Mouse (Mus musculus) bone marrow, adult 2 months (tissue): ENCODE data around the gene Clca3a1. TPM values are rescaled to one million over a fixed set of nuclear protein-coding genes. Genes with fewer than 3 reads are reported as not detected.
"Not testable (repeated sequence)": the region's sequence is repeated elsewhere in the genome, so short reads cannot be mapped to it uniquely, and the experiment has no call there.

Experiments
- H3K27ac ChIP-seq: fragments of 200-500 bp; 2 replicates; pipeline ENCODE4 v1.5.1; 2012; ENCODE audit warnings: low read depth, mild to moderate bottlenecking, control low read depth, inconsistent platforms, low read length; ENCODE audit not compliant: control insufficient read depth, poor library complexity, insufficient read depth
- H3K4me1 ChIP-seq: fragments of 200-500 bp; 2 replicates; pipeline ENCODE4 v1.6.1; 2011; ENCODE audit warnings: low read length; ENCODE audit not compliant: control insufficient read depth, insufficient read depth
- H3K4me3 ChIP-seq: fragments of 200-500 bp; replicated peaks from 2 replicates; pipeline ENCODE3; 2011; ENCODE audit warnings: mild to moderate bottlenecking, low read depth, low read length, control low read depth; ENCODE audit not compliant: control insufficient read depth
- CTCF ChIP-seq: fragments of 200-500 bp; IDR thresholded peaks from 2 replicates; pipeline ENCODE4 v1.5.1; 2011; ENCODE audit warnings: low read length, control low read depth; ENCODE audit not compliant: control insufficient read depth, insufficient read depth
- POLR2A ChIP-seq: fragments of 200-500 bp; IDR thresholded peaks from 2 replicates; pipeline ENCODE4 v1.6.1; 2011; ENCODE audit warnings: low read depth, mild to moderate bottlenecking, control low read depth, low read length, borderline replicate concordance; ENCODE audit not compliant: control insufficient read depth
- WGBS: fragments of 180-500 bp; shearing (Covaris S2); methylation state at CpG from one replicate; pipeline ENCODE4 v1.1.7; 2018; 5-methylcytosine and 5-hydroxymethylcytosine counted together
- polyA plus RNA-seq: library from polyadenylated mRNA; stranded (reverse); fragments of >200 nt; gene quantifications from 2 replicates; pipeline ENCODE4 v1.2.4, GENCODE M21; 2011; ENCODE audit warnings: low replicate concordance; ENCODE audit not compliant: missing spikeins, insufficient read depth, insufficient read length

The Clca3a1 gene
- polyA plus RNA-seq, 1 experiment: 8.3 TPM

DNA sequence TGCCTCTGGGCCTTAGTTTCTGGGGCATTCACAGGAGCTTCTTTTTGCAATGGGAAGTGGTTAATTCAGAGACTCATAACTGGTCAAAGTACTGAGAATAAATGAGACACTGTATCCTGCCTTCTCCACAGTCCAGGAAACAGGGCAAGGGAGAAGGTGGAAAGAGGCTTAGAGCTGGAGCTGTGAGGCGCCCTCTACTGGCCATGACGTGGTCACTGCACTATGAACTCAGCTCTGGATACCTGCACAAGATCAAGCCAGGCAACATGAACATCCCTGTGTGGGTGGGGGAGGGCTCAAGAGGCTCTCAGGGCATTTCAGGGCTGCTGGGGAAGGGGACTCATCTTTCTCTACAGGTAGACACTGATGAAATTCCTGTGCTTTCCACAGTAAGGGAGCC is 7.7 kb downstream of the Clca3a1 start:
- Histone ChIP-seq H3K4me3 (no peak overlapping the region), H3K27ac (no peak overlapping the region), H3K4me1 (no peaks in the 10 kb centered on the region)
- TF ChIP-seq POLR2A (no peak), CTCF (peak; percentile 78)
- WGBS: 7% methylated on average over 2 of the region's 2 CpGs

DNA sequence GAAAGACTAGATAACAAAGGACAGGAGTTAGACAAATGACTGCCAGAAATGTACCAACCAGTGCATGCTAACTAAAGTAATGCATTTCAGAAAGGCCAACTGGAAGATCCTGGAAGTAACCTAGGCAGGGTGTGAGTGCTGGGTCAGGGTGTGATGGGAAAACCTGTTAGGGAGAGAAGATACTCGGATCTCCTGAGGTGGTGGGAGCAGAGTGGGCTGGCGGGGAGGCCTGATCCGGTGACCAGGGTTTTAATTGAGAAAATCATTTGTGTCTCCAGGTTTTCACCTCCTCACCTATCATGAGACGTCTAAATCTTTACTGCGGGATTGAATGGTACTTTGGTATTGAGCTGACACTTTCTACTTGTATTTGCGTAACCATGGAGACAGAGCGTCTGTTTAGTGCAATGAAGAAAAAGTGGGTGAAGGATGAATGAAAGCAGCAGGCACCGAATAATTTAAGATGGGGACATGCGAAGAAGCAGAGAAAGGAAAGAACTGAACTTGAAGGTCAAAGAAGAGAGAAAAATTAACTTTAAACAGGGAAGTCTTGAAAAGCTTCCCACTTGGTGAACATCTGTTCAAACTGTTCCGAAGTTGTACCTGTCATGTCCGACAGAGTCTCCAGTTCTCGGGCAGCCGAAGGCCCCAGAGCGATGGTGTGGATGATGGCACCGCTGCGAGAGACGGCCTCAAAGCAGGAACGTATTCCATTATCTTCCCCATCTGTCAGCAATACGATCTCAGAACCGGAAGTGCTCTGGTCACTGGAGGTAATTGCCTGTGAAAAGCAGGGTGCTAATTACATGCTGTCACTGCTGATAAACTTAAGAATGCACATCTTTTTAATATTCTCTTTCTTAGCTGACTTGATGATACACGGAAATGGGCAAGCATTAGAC is 11.5 kb downstream of the Clca3a1 start:
- whole genome bisulfite sequencing: 80% methylated on average over 21 of the region's 21 CpGs

DNA sequence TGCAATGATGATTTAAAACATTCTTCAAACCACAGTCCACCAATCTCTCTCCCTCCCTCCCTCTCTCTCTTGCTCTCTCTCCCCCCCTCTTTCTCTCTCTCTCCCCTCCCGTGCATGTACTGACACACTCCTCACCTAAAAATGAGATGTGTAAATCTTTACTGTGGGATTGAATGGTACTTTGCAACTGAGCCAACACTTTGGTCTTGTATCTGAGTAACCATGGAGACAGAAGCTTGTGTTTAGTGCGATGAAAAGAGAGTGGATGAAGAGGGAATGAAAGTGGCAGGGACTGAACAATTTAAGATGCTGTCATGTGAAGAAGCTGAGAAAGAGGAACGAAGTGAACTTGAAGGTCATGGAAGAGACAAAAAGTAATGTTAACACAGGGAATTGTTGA is 13.1 kb downstream of the Clca3a1 start:
- not testable (repeated sequence) for H3K27ac ChIP-seq, H3K4me3 ChIP-seq, H3K4me1 ChIP-seq
- WGBS: 51% methylated on average over 3 of the region's 3 CpGs

More for the DNA sequence above, 11.5 kb downstream of the Clca3a1 start:
- not testable (repeated sequence) for H3K4me1 ChIP-seq, H3K27ac ChIP-seq, H3K4me3 ChIP-seq

DNA sequence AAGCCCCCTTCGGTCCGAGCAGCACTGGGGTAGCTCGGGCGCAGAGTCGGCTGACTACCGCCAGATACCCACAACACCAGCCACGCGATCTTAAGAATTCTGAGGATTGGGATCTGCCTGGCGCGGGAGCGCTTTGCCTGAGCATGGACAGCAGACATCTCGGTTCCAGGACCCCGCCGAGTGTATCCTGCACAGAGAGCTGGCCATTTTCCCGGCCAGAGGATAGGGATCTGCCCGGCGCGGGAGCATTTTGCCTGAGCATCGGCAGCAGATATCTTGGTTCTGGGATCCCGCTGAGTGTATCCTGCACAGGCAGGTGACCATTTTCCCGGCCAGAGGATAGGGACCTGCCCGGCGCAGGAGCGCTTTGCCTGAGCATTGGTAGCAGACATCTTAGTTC is 22.4 kb downstream of the Clca3a1 start:
- not testable (repeated sequence) for H3K4me1 ChIP-seq, H3K27ac ChIP-seq, H3K4me3 ChIP-seq
- WGBS: 90% methylated on average over 24 of the region's 24 CpGs

DNA sequence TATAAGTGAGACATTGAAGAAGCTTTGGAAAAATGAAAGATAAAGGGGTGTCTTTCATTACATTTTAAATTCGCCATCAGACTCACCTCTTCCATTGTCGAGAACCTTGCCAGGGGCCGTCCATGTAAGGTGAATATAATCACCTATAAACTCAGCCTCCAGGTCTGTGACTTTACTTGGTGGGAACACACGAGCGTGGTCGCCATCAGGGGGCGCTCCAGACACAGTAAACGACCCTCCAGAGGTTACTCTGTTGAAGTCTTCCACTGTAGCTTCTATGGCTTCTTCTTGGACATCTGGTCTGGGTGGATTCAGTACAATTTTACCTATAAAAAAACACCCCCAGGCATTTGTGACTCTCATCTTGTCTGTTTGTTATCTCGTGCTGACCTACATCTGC is 23.9 kb downstream of the Clca3a1 start:
- H3K27ac ChIP-seq: no peak overlapping the region
- 29% methylated on average over 9 of the region's 9 CpGs for WGBS
- H3K4me1 ChIP-seq: no peaks in the 10 kb centered on the region
- TF ChIP-seq CTCF: peak; percentile 37; the same call in 1 of the 2 replicates
- no peak for TF ChIP-seq POLR2A
- no peak overlapping the region for H3K4me3 ChIP-seq

DNA sequence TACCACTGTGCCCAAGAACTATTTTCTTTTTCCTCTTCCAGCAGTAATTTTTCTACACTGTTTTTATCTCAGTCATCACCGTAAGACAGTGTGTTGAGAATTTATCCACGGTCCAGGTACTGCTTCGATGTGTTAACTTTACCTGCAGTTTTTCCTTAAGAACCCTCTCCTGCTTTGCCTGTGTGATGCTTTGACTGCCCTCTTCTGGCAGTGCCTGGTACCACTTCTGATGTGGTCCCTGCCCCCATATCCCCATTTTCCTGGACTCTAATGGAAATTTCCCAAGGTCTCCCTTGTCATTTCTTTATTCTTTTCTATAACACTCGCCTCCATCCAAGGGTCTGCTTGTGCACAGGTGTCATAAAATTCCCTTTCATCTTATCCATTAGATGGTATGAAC is 37.3 kb downstream of the Clca3a1 start:
- no peak overlapping the region for H3K4me3 ChIP-seq
- no peak overlapping the region for H3K27ac ChIP-seq
- WGBS: 34% methylated on average over 4 of the region's 4 CpGs
- H3K4me1 ChIP-seq: peaks cover 2% of the 10 kb centered on the region; the same call in 1 of the 2 replicates
- TF ChIP-seq CTCF (peak; percentile 73), POLR2A (no peak)

DNA sequence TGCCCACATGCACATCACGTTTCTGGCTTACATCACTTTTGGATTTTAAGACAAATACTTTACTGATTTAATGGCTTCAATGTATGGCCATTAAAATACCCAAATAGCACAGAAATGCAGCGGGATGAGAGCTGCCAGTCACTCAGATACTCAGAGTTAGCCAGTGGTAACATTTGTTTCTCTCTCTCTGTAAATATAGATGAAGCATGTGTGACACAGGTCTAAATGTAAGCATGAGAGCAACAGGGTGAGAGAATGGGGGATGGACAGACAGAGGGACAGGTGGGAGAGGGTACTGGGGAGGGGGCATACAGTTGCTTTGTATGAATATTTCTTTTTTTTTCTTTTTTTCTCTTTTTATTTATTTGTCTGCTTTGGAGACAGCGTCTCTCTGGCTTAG is 38.2 kb downstream of the Clca3a1 start:
- H3K27ac ChIP-seq, H3K4me3 ChIP-seq, H3K4me1 ChIP-seq: not testable (repeated sequence)
- WGBS: 86% methylated on average over 3 of the region's 3 CpGs

DNA sequence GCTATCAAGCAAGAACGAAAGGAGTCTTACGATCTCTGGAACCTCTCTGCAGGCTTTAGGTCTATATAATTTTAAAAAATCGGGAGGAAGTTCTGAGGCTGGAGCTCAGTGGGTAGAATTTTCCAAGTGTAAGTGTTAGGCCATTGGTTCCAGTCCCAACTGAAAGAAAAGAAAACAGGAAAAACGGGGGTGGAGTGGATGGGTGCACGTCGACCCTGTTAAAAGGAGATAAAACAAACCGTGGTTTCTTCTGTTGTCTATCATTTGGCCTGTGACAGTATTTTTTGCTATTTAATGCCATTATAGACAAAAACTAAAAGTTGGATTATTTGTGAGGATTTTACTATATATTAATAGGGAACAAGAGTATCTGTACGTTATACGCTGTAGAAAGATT is 38.9 kb downstream of the Clca3a1 start:
- TF ChIP-seq CTCF: no peak
- TF ChIP-seq POLR2A: no peak
- Histone ChIP-seq H3K4me1 (peaks cover 2% of the 10 kb centered on the region; the same call in 1 of the 2 replicates), H3K27ac (no peak overlapping the region), H3K4me3 (no peak overlapping the region)
- 51% methylated on average over 9 of the region's 9 CpGs for WGBS

DNA sequence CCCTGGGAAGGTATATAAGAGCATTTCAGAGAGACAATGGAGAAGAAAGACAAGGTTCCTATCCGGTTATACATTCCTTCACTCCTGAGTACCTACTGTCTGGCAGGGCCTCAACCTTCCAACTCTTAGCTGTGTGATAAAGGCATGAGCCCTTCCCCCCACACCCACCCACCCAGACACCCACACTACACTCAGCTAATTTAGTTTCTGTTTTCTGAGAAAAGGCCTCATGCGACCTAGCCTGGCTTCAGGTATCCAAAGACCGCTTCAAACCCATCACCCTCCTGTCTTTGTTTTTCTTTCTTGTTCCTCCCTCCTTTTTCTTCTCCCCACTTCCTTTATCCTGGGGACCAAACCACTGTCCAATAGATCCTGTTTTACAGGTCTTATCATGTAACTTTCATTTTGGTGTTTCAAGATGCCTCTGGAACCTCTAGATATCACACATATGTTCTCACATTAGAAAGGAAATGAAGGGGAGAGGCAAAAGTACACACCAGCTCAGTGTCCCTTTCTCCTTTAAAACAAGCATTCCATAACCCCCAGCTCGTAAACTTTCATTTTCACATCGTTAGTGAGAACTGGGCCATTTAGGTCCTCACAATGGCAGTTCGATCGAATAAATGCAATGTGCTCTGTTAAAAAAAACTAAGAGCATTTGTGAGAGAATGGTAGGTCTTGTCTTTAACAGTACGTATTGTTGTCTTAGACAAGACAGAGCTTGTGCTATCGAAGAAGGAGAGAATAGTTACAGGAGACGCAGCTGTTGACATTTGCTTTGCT is 39.5 kb downstream of the Clca3a1 start:
- Histone ChIP-seq H3K4me3 (peak overlapping the region; percentile 11), H3K4me1 (peaks cover 2% of the 10 kb centered on the region; the same call in 1 of the 2 replicates), H3K27ac (peak overlapping the region; percentile 36; the same call in 1 of the 2 replicates)
- TF ChIP-seq CTCF (no peak), POLR2A (no peak)
- 50% methylated on average over 10 of the region's 10 CpGs for WGBS
